Mouse (Mus musculus) left cerebral cortex, postnatal 36 days (tissue): ENCODE measurements around the gene Faap24. TPM values are rescaled to one million over a fixed set of nuclear protein-coding genes. Genes with fewer than 3 reads are reported as not detected.

Source experiments
- total RNA-seq, 2 experiments: library from RNA; stranded (reverse); gene quantifications; 2 replicates each; pipeline ENCODE4 v1.2.3; 2021

Gene Faap24
- total RNA-seq, 2 experiments from 2014 or later: 5.5 to 7.4 TPM

Other genes with a start within 250 kb of the Faap24 start
- gene Slc7a10, start 210.5 kb downstream of the Faap24 start, total RNA-seq: 10 to 100 TPM; 41.1 to 42.7 TPM
- gene Lrp3, start 181.3 kb downstream of the Faap24 start, total RNA-seq: 10 to 100 TPM; 81.8 to 89.0 TPM
- gene Gpatch1, start 78.4 kb downstream of the Faap24 start, total RNA-seq: 10 to 100 TPM; 22.2 to 28.9 TPM
- gene Rhpn2, start 62.7 kb downstream of the Faap24 start, total RNA-seq: 1 to 10 TPM; 4.8 to 5.1 TPM
- 10 to 100 TPM; 13.0 to 21.6 TPM for gene Cep89, start 199 bp upstream of the Faap24 start, total RNA-seq
- not detected for gene Slc7a9, start 52.0 kb upstream of the Faap24 start, total RNA-seq
- under 1 TPM; 0.29 to 0.94 TPM for gene Tdrd12, start 140.9 kb upstream of the Faap24 start, total RNA-seq
- gene Nudt19, start 159.5 kb upstream of the Faap24 start, total RNA-seq: 10 to 100 TPM; 58.8 to 77.6 TPM
- gene Rgs9bp, start 188.7 kb upstream of the Faap24 start, total RNA-seq: under 1 TPM; 0.57 TPM
- gene Ankrd27, start 189.4 kb upstream of the Faap24 start, total RNA-seq: 10 to 100 TPM; 40.6 to 43.9 TPM